Mouse (Mus musculus) megakaryocyte-erythroid progenitor cell, adult 5 weeks (primary cell): Measurements from ENCODE around the gene Tnfsf8. TPM values are rescaled to one million over a fixed set of nuclear protein-coding genes. Genes with fewer than 3 reads are reported as not detected.

Source experiments
- polyA plus RNA-seq: library from polyadenylated mRNA; stranded (reverse); fragments of >175 nt; gene quantifications from 2 replicates; pipeline ENCODE4 v1.2.3, GENCODE M21; 2012

The Tnfsf8 gene
- 0.06 and 0.15 TPM in 2 replicates for polyA plus RNA-seq

GRCm38 (mm10) chr4:63860688-63861540 is at the start of gene Tnfsf8:
Tnfsf8 (minus strand) TSS chr4:63861347.

Other genes starting within 250 kb of the Tnfsf8 start
- not detected in 2 replicates for gene Tex48, start 238.9 kb downstream of the Tnfsf8 start, polyA plus RNA-seq
- not detected in 2 replicates for gene Gm11214, start 198.0 kb downstream of the Tnfsf8 start, polyA plus RNA-seq
- not detected in 2 replicates for gene Tnfsf15, start 116.2 kb downstream of the Tnfsf8 start, polyA plus RNA-seq
- gene Tnc, start 185.7 kb upstream of the Tnfsf8 start, polyA plus RNA-seq = not detected in 2 replicates